Mouse (Mus musculus) myocyte (in vitro differentiated cells): Measurements from ENCODE around the gene Tmem8b. TPM values are rescaled to one million over a fixed set of nuclear protein-coding genes. Genes with fewer than 3 reads are reported as not detected.

Experiments
- H3K27me3 ChIP-seq: one replicate; pipeline ENCODE4 v1.6.1; 2011; ENCODE audit not compliant: control insufficient read depth, insufficient read depth, insufficient read length
- H3K36me3 ChIP-seq: one replicate; pipeline ENCODE4 v1.6.1; 2011; ENCODE audit not compliant: control insufficient read depth, insufficient read depth
- H3K4me2 ChIP-seq: one replicate; pipeline ENCODE4 v1.6.1; 2011; ENCODE audit warnings: low read depth, control low read depth
- H3K4me3 ChIP-seq: one replicate; pipeline ENCODE4 v1.5.1; 2011; ENCODE audit warnings: mild to moderate bottlenecking, control low read depth, moderate library complexity
- H3K79me2 ChIP-seq: one replicate; pipeline ENCODE4 v1.6.1; 2011; ENCODE audit not compliant: control insufficient read depth, insufficient read depth
- H3ac ChIP-seq: one replicate; pipeline ENCODE4 v1.6.1; 2011; ENCODE audit not compliant: control insufficient read depth, insufficient read length
- CEBPB ChIP-seq: IDR thresholded peaks from 2 replicates; pipeline ENCODE4 v1.6.1; 2011; ENCODE audit warnings: mild to moderate bottlenecking, moderate library complexity; ENCODE audit not compliant: poor library complexity, insufficient read depth, severe bottlenecking
- E2F4 ChIP-seq: IDR thresholded peaks from one replicate; pipeline ENCODE4 v1.6.1; 2011; ENCODE audit warnings: mild to moderate bottlenecking, control low read depth, moderate library complexity; ENCODE audit not compliant: insufficient read depth
- MAX ChIP-seq: IDR thresholded peaks from one replicate; pipeline ENCODE4 v1.6.1; 2011; ENCODE audit warnings: low read depth, mild to moderate bottlenecking, control low read depth
- MYOD1 ChIP-seq, 3 experiments: IDR thresholded peaks; one replicate each; pipeline ENCODE4 v1.6.1; 2011; ENCODE audit warnings: control low read depth in 2 of 3, low read depth in 2 of 3, mild to moderate bottlenecking in 2 of 3, moderate library complexity in 1 of 3; ENCODE audit not compliant: insufficient read length in 2 of 3, control insufficient read depth in 1 of 3
- MYOG ChIP-seq, 3 experiments: IDR thresholded peaks; one replicate each; pipeline ENCODE4 v1.6.1; 2011; ENCODE audit warnings: control low read depth in 2 of 3, low read depth in 2 of 3, mild to moderate bottlenecking in 2 of 3; ENCODE audit not compliant: insufficient read length in 2 of 3, control insufficient read depth in 1 of 3, insufficient read depth in 1 of 3
- POLR2A ChIP-seq: IDR thresholded peaks from one replicate; pipeline ENCODE4 v1.6.1; 2011; ENCODE audit warnings: low read depth, mild to moderate bottlenecking, control low read depth, moderate library complexity; ENCODE audit not compliant: insufficient read length
- POLR2AphosphoS2 ChIP-seq: IDR thresholded peaks from one replicate; pipeline ENCODE4 v1.6.1; 2011; ENCODE audit warnings: low read depth, control low read depth; ENCODE audit not compliant: insufficient read length
- REST ChIP-seq: IDR thresholded peaks from one replicate; pipeline ENCODE4 v1.6.1; 2011; ENCODE audit warnings: mild to moderate bottlenecking, control low read depth, moderate library complexity; ENCODE audit not compliant: insufficient read depth, insufficient read length
- SRF ChIP-seq: IDR thresholded peaks from one replicate; pipeline ENCODE4 v1.6.1; 2011; ENCODE audit warnings: low read depth; ENCODE audit not compliant: control insufficient read depth, insufficient read length
- TCF12 ChIP-seq: IDR thresholded peaks from one replicate; pipeline ENCODE4 v1.6.1; 2011; ENCODE audit warnings: mild to moderate bottlenecking, control low read depth; ENCODE audit not compliant: poor library complexity, insufficient read depth, severe bottlenecking
- TCF3 ChIP-seq: IDR thresholded peaks from one replicate; pipeline ENCODE4 v1.6.1; 2011; ENCODE audit warnings: low read depth, control low read depth; ENCODE audit not compliant: insufficient read length
- USF1 ChIP-seq: IDR thresholded peaks from one replicate; pipeline ENCODE4 v1.6.1; 2011; ENCODE audit warnings: low read depth, mild to moderate bottlenecking, control low read depth, moderate library complexity
- polyA plus RNA-seq: library from polyadenylated mRNA; unstranded; fragments of >200 nt; fragmentation: generic; extraction: Trizol; gene quantifications from one replicate; pipeline ENCODE4 v1.2.1, GENCODE M21; 2012; ENCODE audit warnings: missing spikeins

Gene Tmem8b
- polyA plus RNA-seq, 1 experiment = 1.7 TPM

DNA sequence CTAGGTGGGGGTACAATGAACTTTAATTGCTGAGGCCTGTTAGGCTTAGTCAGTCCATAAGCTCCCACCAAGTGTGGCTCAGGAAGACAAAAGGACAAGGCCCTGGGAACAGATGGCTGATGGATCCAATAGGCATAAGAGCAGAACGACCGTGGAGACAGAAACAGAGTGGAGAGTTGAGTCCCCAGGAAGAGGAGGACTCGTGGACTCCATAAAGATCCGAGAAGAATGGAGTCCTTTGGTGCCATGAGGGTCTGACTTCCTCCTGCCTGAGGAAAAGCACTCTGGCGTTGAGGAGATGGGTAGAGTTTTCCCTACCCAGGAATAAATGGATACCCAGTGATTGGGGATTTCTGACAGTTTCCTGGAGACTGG, 38.1 kb upstream of the Tmem8b start:
- Histone ChIP-seq H3ac (peak overlapping the region; percentile 37), H3K79me2 (no peaks in the 10 kb centered on the region), H3K4me3 (peak overlapping the region; percentile 25), H3K27me3 (no peaks in the 10 kb centered on the region), H3K4me2 (peak overlapping the region; percentile 79), H3K36me3 (no peaks in the 10 kb centered on the region)
- TF ChIP-seq MAX = no peak
- no peak for TF ChIP-seq POLR2A
- no peak for TF ChIP-seq POLR2AphosphoS2
- no peak for TF ChIP-seq CEBPB
- TF ChIP-seq USF1 = no peak
- TF ChIP-seq TCF12 = no peak
- no peak for TF ChIP-seq MYOG (IDR thresholded peaks at IDR 0.05; ENCODE audit: control insufficient read depth in 1 of 3, insufficient read depth in 1 of 3, insufficient read length in 2 of 3, low read depth in 2 of 3)
- TF ChIP-seq TCF3 = no peak

DNA sequence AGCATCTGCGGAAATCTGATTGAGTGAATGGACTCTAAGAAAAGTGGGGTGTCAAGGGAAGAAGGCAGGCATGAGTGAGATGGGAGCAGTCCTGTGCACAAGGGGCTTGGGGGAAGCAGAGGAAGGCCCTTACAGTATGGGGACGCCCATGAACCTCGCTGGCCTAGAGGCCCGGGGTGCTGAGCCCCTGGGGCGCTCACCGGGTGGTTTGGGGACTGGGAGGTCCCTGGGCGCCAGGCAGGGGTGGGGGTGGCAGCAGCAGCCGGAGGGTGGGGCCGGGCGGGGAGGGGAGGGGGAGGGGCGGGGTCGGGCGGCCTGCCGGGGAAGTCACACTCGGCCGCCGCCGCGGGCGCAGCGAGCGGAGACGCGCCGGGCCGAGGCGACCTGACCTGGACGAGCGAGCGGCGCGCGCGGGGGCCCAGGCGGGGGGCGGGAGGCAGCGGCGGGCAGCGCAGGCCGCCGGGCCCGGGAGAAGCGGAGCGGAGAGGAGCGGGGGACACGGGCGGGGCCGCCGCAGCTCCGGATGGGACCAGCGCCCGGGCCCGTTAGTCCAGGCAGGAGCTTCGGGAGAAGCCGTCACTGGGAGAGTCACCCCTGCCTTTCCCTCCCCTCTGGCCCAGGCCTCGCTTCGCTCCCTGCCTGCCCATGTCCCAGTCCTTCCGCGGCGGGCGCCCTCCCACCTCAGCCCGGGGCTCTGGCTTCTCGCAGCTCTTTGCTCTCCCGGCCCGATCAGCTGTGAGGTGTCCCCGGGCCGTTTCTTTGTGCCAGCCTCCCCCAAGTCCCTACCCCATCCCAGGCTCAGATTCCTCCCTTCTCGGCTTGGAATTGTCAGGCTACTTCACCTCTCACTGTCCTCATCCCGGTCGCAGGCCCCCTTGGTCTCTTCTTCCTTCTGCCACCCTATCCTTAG, 37.5 kb upstream of the Tmem8b start, which contains the start of gene Npr2:
TSS of gene Npr2 (plus strand) at position 890 of the 910 bp plus-strand sequence.
- TF ChIP-seq POLR2AphosphoS2 (peak; percentile 33), POLR2A (peak; percentile 81), TCF3 (no peak)
- H3K27me3 ChIP-seq = no peaks in the 10 kb centered on the region

DNA sequence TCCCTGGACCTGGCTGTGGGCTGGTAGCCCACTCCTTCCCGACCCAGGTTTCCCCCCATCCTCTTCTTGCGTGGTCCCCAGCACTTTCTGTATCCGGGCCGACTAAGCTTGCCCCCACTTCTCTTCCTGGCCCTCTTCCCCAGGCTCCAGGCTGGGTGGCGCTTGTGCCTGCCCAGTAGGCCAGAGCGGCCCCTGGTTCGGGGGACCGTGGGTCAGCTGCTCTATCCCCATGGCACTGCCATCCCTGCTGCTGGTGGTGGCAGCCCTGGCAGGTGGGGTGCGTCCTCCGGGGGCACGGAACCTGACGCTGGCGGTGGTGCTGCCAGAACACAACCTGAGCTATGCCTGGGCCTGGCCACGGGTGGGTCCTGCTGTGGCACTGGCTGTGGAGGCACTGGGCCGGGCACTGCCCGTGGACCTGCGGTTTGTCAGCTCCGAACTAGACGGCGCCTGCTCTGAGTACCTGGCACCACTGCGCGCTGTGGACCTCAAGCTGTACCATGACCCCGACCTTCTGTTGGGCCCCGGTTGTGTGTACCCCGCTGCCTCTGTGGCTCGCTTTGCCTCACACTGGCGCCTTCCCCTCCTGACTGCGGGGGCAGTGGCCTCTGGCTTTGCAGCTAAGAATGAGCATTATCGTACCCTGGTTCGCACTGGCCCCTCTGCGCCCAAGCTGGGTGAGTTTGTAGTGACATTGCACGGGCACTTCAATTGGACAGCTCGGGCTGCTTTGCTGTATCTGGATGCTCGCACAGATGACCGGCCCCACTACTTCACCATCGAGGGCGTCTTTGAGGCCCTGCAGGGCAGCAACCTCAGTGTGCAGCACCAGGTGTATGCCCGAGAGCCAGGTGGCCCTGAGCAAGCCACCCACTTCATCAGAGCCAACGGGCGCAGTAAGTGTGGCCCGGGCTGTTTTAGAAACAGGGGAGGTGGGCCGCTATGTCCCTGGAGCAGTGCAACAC, 36.5 kb upstream of the Tmem8b start:
- Histone ChIP-seq H3K36me3 (no peaks in the 10 kb centered on the region), H3K4me2 (peak overlapping the region; percentile 72), H3K79me2 (no peaks in the 10 kb centered on the region), H3K27me3 (no peaks in the 10 kb centered on the region), H3K4me3 (peak overlapping the region; percentile 25), H3ac (peak overlapping the region; percentile 37)
- TF ChIP-seq MAX (no peak), MYOD1 (IDR thresholded peaks at IDR 0.05; ENCODE audit: control insufficient read depth in 1 of 3, insufficient read length in 2 of 3, low read depth in 2 of 3) (peak in 1 of 3 experiments; percentile 7), POLR2AphosphoS2 (no peak), REST (no peak), TCF3 (no peak), SRF (no peak)

More for the DNA sequence above, 37.5 kb upstream of the Tmem8b start, which contains the start of gene Npr2:
- H3K4me2 ChIP-seq = peak within 1 kb of the TSS; percentile 79
- no peaks in the 10 kb centered on the region for H3K79me2 ChIP-seq
- no peaks in the 10 kb centered on the region for H3K36me3 ChIP-seq
- peak within 1 kb of the TSS; percentile 25 for H3K4me3 ChIP-seq
- H3ac ChIP-seq = peak within 1 kb of the TSS; percentile 37

DNA sequence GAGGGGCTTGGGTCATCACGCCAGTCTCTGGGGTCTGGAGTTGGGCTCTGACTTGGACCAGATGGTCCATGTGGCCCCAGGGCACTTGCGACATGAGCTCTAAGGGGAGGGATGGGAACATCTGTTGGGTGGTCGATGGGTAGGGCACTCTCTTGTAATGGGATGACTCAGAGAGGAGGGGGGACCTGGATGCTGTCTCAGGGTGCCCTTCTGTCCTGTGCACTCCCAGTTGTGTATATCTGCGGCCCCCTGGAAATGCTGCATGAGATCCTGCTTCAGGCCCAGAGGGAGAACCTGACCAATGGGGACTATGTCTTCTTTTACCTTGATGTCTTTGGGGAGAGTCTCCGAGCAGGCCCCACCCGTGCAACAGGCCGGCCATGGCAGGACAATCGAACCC, 35.5 kb upstream of the Tmem8b start:
- H3K27me3 ChIP-seq = no peaks in the 10 kb centered on the region
- TF ChIP-seq POLR2AphosphoS2 (no peak), MYOD1 (IDR thresholded peaks at IDR 0.05; ENCODE audit: control insufficient read depth in 1 of 3, insufficient read length in 2 of 3, low read depth in 2 of 3) (no peak), REST (no peak), MYOG (IDR thresholded peaks at IDR 0.05; ENCODE audit: control insufficient read depth in 1 of 3, insufficient read depth in 1 of 3, insufficient read length in 2 of 3, low read depth in 2 of 3) (no peak), CEBPB (no peak), TCF3 (no peak), E2F4 (no peak), POLR2A (no peak), MAX (no peak), SRF (no peak), TCF12 (no peak), USF1 (no peak)
- H3ac ChIP-seq = no peak overlapping the region
- no peaks in the 10 kb centered on the region for H3K36me3 ChIP-seq
- H3K4me2 ChIP-seq = no peak overlapping the region
- H3K4me3 ChIP-seq = no peak overlapping the region
- H3K79me2 ChIP-seq = no peaks in the 10 kb centered on the region

DNA sequence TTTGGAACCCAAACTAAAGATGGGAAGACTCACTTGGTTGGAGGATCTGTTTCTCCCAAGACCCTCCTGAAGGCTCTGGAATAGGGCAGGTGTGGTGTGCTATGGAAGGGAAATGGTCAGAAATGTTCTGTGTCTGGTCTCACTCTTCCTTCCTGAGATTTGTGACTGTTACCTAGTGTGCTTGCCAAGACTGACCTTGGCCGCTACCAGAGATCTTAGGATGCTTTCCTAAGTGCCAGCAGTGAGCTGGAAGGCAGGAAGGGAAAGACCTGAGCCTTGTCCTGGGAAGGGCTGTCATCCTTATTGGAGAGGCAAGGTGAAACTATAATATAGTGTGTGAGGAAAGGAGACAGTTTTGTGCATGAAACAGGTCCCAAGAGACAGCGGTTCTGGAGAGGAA, 35.0 kb upstream of the Tmem8b start:
- Histone ChIP-seq H3K4me3 (no peak overlapping the region), H3K4me2 (no peak overlapping the region), H3K36me3 (no peaks in the 10 kb centered on the region), H3K27me3 (no peaks in the 10 kb centered on the region), H3ac (no peak overlapping the region), H3K79me2 (no peaks in the 10 kb centered on the region)
- TF ChIP-seq E2F4 = no peak
- no peak for TF ChIP-seq USF1
- no peak for TF ChIP-seq TCF12
- TF ChIP-seq POLR2A = no peak
- no peak for TF ChIP-seq MYOG (IDR thresholded peaks at IDR 0.05; ENCODE audit: control insufficient read depth in 1 of 3, insufficient read depth in 1 of 3, insufficient read length in 2 of 3, low read depth in 2 of 3)
- no peak for TF ChIP-seq POLR2AphosphoS2
- no peak for TF ChIP-seq REST
- TF ChIP-seq CEBPB = no peak
